Mouse (Mus musculus) embryonic facial prominence, embryonic 11.5 days (tissue): ENCODE measurements around the gene Dcbld1. TPM values are rescaled to one million over a fixed set of nuclear protein-coding genes. Genes with fewer than 3 reads are reported as not detected.
A peak's percentile ranks its signal among the peaks of the same experiment; 100 is the strongest.
"Not testable (repeated sequence)": the region's sequence is repeated elsewhere in the genome, so short reads cannot be mapped to it uniquely, and the experiment has no call there.

Source experiments
- ATAC-seq: fragments of 200-750 bp; cut with Nextera tagmentation; replicated peaks from 2 replicates; pipeline ENCODE4 v1.8.0; 2017; ENCODE audit warnings: low read depth; ENCODE audit not compliant: insufficient number of reproducible peaks, low FRiP score, low TSS enrichment
- DNase-seq: peaks from one replicate; pipeline ENCODE4 v3.0.0-alpha.2; 2015; ENCODE audit warnings: low spot score
- H3K27ac ChIP-seq: fragments of 300-500 bp; sonication (generic); replicated peaks from 2 replicates; pipeline ENCODE4 v1.5.1; 2014; ENCODE audit warnings: mild to moderate bottlenecking, low read depth, low read length, control low read depth
- H3K27me3 ChIP-seq: fragments of 300-500 bp; sonication (generic); 2 replicates; pipeline ENCODE4 v1.6.1; 2014; ENCODE audit warnings: mild to moderate bottlenecking, low read length, moderate library complexity, mixed read lengths; ENCODE audit not compliant: control insufficient read depth, insufficient read depth
- H3K36me3 ChIP-seq: fragments of 300-500 bp; sonication (generic); replicated peaks from 2 replicates; pipeline ENCODE4 v1.6.1; 2014; ENCODE audit warnings: low read depth, mild to moderate bottlenecking, low read length, moderate library complexity, mixed read lengths; ENCODE audit not compliant: control insufficient read depth, insufficient read depth
- H3K4me1 ChIP-seq: fragments of 300-500 bp; sonication (generic); 2 replicates; pipeline ENCODE4 v1.6.1; 2014; ENCODE audit warnings: low read length, mixed read lengths; ENCODE audit not compliant: control insufficient read depth, insufficient read depth
- H3K4me2 ChIP-seq: fragments of 300-500 bp; sonication (generic); 2 replicates; pipeline ENCODE4 v1.6.1; 2014; ENCODE audit warnings: low read depth, mild to moderate bottlenecking, control low read depth, low read length, moderate library complexity
- H3K4me3 ChIP-seq: fragments of 300-500 bp; sonication (generic); 2 replicates; pipeline ENCODE4 v1.5.1; 2014; ENCODE audit warnings: low read depth, low read length, control low read depth
- H3K9ac ChIP-seq: fragments of 300-500 bp; sonication (generic); replicated peaks from 2 replicates; pipeline ENCODE4 v1.6.1; 2014; ENCODE audit warnings: mild to moderate bottlenecking, control low read depth, low read length
- H3K9me3 ChIP-seq: fragments of 300-500 bp; sonication (generic); replicated peaks from 2 replicates; pipeline ENCODE4 v1.6.1; 2016; ENCODE audit warnings: mild to moderate bottlenecking, low read length, inconsistent platforms, mixed read lengths; ENCODE audit not compliant: control insufficient read depth
- WGBS: fragments of 180-500 bp; shearing (Covaris S2); extraction: QIAGEN DNeasy Blood & Tissue Kit; methylation state at CpG from one replicate; pipeline ENCODE4 v1.1.7; 2014; 5-methylcytosine and 5-hydroxymethylcytosine counted together
- polyA plus RNA-seq: library from polyadenylated mRNA; unstranded; fragments of >200 nt; fragmentation: Nextera tagmentation; extraction: Ambion mirVana; gene quantifications from 2 replicates; pipeline ENCODE4 v1.2.1, GENCODE M21; 2014

The Dcbld1 gene
- polyA plus RNA-seq, 1 experiment from 2014 or later, result 20.9 TPM

DNA sequence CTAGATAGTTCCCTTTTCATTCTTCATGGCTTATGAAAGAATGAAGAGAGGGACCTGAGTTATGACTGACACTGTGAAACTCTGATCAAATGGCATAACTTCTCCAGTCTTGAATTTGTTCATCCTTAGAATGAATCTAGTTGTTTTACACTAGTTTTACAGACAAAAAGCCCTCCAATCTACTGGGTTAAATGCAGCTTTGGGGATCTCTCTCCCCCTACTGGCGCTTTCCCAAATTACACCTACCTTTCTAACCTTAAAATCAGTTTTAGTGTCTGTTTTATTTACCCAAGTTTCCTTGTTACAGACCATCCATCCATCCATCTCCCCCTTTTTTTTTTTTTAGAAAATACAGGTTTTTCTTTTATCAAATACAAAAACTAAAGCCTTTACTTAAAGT is 97.6 kb downstream of the Dcbld1 start:
- Histone ChIP-seq H3K9me3 (no peaks in the 10 kb centered on the region), H3K36me3 (no peaks in the 10 kb centered on the region; the same call in 1 of the 2 replicates), H3K4me1 (no peaks in the 10 kb centered on the region), H3K27ac (no peak overlapping the region), H3K9ac (no peak overlapping the region), H3K4me3 (no peak overlapping the region), H3K27me3 (no peaks in the 10 kb centered on the region), H3K4me2 (no peak overlapping the region)
- 0% methylated on average over 1 of the region's 1 CpGs for WGBS
- no peak for ATAC-seq
- DNase-seq, result peak; percentile 68

- H3K9ac ChIP-seq, H3K27me3 ChIP-seq, H3K4me2 ChIP-seq, H3K4me1 ChIP-seq, H3K4me3 ChIP-seq, H3K9me3 ChIP-seq, H3K27ac ChIP-seq, H3K36me3 ChIP-seq, ATAC-seq, DNase-seq: not testable (repeated sequence)
- WGBS, result 93% methylated on average over 4 of the region's 4 CpGs
These were observed 109.9 kb downstream of the Dcbld1 start for GRCm38 (mm10) chr10:52343324-52343723.

- no peaks in the 10 kb centered on the region for H3K9me3 ChIP-seq
- WGBS, result 75% methylated on average over 9 of the region's 9 CpGs
- peak; percentile 12 for DNase-seq
These were observed 119.8 kb downstream of the Dcbld1 start for GRCm38 (mm10) chr10:52353184-52353583.

DNA sequence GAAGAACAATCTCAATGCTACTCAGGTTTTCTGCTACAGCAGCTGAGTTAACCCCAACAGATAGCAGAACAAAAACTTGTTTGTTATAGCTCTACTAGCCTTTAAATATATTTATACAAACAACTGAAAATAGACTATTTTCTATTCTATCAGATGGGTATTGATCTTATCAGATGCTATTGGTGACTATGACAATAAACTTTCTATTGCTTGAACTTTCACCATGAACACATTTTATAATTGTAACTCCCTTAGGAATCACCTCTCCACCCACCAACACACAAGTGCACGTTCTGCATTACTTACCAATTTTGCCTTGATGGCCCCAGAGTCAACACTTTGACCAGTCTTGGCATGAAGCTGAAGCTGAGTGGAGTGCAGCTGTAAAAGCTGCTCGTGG is 125.0 kb downstream of the Dcbld1 start, which contains the start of gene Gm26741:
TSS of gene Gm26741 (plus strand) at position 301 of the 400 bp plus-strand sequence.
- Histone ChIP-seq H3K27me3 (no peaks in the 10 kb centered on the region), H3K4me3 (no peak within 1 kb of the TSS), H3K9me3 (no peaks in the 10 kb centered on the region), H3K4me2 (no peak within 1 kb of the TSS), H3K9ac (no peak within 1 kb of the TSS), H3K36me3 (no peaks in the 10 kb centered on the region), H3K27ac (no peak within 1 kb of the TSS), H3K4me1 (no peaks in the 10 kb centered on the region)
- DNase-seq (no peak), ATAC-seq (no peak)
- WGBS, result 88% methylated on average over 2 of the region's 2 CpGs

More at GRCm38 (mm10) chr10:52353184-52353583, 119.8 kb downstream of the Dcbld1 start:
- no peak for ATAC-seq
- H3K4me1 ChIP-seq, result no peaks in the 10 kb centered on the region
- H3K36me3 ChIP-seq, result no peaks in the 10 kb centered on the region; the same call in 1 of the 2 replicates
- no peak overlapping the region for H3K4me3 ChIP-seq
- no peak overlapping the region for H3K27ac ChIP-seq
- no peak overlapping the region for H3K9ac ChIP-seq
- no peak overlapping the region for H3K4me2 ChIP-seq
- no peaks in the 10 kb centered on the region for H3K27me3 ChIP-seq

DNA sequence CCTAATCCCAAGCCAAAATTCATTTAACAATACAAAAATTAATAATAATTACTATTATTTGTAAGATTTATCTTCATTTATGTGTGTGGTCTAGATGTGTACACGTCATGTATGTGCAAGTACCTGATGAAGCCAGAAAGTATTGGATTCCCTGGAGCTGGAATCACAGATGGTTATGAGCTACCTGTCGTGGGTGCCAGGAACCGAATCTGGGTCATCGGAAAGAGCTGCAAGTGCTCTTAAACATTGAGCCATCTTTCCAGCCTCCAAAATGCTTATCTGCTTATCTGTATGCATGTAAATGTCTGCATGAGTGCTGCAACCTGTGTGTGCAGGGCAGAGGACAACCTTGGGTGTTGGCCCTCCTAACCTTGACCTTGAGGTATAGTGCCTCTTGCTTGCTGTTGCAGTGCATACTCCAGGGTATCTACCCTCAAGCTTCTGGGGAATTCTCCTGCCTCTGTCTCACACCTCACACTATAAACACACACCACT is 126.9 kb downstream of the Dcbld1 start:
- Histone ChIP-seq H3K27me3 (no peaks in the 10 kb centered on the region), H3K27ac (no peak overlapping the region), H3K9ac (no peak overlapping the region), H3K4me1 (no peaks in the 10 kb centered on the region), H3K36me3 (no peaks in the 10 kb centered on the region), H3K9me3 (no peaks in the 10 kb centered on the region), H3K4me3 (no peak overlapping the region), H3K4me2 (no peak overlapping the region)
- 97% methylated on average over 4 of the region's 4 CpGs for WGBS
- no peak for DNase-seq
- no peak for ATAC-seq

DNA sequence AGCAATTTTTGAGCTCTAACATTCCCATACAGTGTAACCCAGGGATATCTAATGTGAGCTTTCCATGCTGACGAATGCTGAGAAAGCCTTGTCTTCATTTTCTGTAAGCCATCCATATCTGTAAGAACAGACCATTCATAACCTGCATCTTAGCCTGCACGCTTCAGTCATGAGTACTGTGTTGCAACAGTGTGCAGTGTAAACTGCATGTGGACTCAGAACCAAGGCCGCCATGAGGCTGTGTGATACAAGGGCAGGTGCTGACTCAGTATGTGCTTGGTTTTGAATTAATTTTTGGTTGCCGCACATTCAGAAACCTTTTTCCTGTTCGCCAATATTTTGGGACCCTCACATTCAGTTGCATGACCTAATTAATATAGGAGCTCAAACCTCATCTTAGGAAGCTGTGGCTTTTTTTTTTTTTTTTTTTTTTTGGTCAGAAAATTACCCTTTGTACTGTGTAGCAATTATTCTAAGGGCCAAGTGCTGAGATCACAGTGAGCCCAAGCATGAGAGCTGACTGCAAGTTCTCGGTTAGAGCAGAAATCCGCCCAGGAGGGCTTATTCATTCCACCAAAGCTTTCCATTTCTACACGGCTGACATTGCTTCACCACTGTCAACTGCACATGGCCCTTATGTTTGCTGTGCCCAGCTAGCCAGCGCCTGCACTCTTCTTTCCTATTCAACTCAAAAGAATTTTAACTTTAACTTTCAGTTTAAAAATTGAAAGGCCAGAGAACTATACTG is 127.6 kb downstream of the Dcbld1 start:
- H3K4me2 ChIP-seq, result no peak overlapping the region
- ATAC-seq (no peak), DNase-seq (no peak)
- H3K27ac ChIP-seq, result no peak overlapping the region
- 92% methylated on average over 9 of the region's 9 CpGs for WGBS
- H3K9me3 ChIP-seq, result no peaks in the 10 kb centered on the region
- no peaks in the 10 kb centered on the region for H3K27me3 ChIP-seq
- H3K4me1 ChIP-seq, result no peaks in the 10 kb centered on the region
- no peak overlapping the region for H3K4me3 ChIP-seq
- no peak overlapping the region for H3K9ac ChIP-seq
- H3K36me3 ChIP-seq, result no peaks in the 10 kb centered on the region

DNA sequence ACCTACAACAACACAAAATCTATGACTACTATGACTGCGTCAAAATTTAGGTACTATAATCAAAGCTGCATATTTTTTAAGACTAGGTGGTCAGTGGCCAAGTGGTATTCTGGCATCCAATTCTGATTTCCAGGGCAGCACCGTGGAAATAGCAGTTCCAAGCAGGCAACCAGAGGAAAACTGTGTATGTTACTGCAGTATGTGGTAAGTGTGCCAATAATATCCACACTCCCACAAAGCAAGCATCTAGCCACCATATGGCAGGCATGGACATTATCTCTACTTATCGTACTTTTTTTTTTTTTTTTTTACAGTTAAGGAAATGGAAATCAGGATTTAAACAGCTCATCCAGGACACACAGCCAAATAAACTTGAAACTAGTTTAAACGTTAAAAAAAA is 135.0 kb downstream of the Dcbld1 start:
- 93% methylated on average over 4 of the region's 4 CpGs for WGBS
- H3K9me3 ChIP-seq, result no peaks in the 10 kb centered on the region
- no peak overlapping the region for H3K4me3 ChIP-seq
- H3K36me3 ChIP-seq, result no peaks in the 10 kb centered on the region
- no peak overlapping the region for H3K9ac ChIP-seq
- no peaks in the 10 kb centered on the region for H3K27me3 ChIP-seq
- no peak overlapping the region for H3K4me2 ChIP-seq
- H3K4me1 ChIP-seq, result no peaks in the 10 kb centered on the region
- DNase-seq, result no peak
- ATAC-seq, result no peak
- no peak overlapping the region for H3K27ac ChIP-seq
